Mouse (Mus musculus): Measurements from ENCODE around the gene Scyl1. TPM values are rescaled to one million over a fixed set of nuclear protein-coding genes. Genes with fewer than 3 reads are reported as not detected.
"Not testable (repeated sequence)": the region's sequence is repeated elsewhere in the genome, so short reads cannot be mapped to it uniquely, and the experiment has no call there.

The Scyl1 gene
- 10 to 100 TPM; 90.5 to 98.8 TPM for total RNA-seq (2021)

DNA sequence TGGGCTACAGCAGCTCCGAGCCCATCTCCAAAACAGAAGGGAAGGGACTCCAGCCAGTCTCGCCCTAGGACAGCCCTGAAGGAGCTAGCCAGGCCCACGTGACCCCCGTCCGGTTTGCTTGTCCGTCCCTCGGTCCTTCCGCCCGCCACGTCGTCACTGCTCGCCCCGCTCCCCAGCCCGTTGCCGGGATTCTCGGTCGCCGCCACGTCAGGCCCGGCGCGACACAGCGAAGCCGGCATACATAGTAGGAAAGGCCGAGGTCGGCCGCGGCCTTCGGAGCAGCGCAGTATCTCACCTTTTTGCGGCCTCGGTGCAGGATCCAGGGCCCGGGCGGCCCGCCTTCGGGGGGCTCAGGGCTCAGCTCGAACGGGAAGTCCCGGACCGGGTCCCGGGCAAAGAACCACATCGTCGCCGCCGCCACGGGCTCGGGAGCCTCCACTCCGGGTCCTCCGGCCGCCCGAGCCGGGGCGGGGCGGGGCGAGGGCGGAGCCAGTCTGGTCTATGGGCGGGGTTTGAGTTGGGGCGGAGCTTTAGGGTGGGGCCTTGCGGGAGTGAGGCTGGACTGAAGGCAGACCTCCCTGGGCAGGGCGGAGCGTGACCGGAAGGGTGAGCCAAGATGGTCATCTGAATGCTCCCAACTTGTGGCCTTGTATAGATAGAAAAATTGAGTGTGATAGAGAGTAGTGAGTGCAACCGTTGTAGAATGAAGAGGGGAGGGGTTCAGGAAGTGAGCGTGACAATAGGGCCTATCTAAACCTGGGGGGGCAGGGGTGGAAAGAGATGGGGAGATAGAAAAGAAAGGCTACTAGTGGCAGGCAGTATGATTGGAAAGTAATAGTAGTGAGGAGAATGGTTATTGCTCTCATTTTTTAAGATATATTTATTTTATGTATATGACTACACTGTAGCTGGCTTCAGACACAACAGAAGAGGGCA lies at the start of gene Scyl1:
Gene Scyl1, minus strand, starts transcription at position 495 of the 936 bp plus-strand sequence.
- DNase-seq (ENCODE audit: low spot score in 2 of 2) = peak; percentile 89 to 91

DNA sequence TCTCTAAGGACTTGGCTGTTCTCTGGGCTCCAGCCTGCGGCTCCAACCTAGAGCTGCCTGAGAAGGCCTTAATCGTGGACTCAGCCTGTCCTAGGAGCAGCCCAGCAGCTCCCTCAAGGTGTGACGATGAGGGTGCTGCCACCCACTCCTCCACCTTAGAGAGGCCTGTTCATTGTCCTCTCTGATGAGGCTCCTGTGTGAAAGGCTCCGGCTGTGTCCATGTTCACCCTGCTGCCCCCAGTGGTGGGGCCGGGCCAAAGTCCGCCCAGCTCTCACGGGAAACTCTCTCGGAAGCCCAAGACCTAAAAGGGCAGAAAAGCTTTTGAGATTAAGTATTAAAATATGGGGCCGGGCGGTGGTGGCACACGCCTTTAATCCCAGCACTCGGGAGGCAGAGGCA lies 48.3 kb upstream of the Scyl1 start:
- no peak for DNase-seq (ENCODE audit: low spot score in 2 of 2)
- intact Hi-C loops (cut with DNase I) = no loop called here

More for the DNA sequence above, at the start of gene Scyl1:
- intact Hi-C loops (cut with DNase I) = loop anchor here (2.0 kb wide), 1 partner anchor 42 kb away; the partner anchor contains the start of gene Fam89b

DNA sequence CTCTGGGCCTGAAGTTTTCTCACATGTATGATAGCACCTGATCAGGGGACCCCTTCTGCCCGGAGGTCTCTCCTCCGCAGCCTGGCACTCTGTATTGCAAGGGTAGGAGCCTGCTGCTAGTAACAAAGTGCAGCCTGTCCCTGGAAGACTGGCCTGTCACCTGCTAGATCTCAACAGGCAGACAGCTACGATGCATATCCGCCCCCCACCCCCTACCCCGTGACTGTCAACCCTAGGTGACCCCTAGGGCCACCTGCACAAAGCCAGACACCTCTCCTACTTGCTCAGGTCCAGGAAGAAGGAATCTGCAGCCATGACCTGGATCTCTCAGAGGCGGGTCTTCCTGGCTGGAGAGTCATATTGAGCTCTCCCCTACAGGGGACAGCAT lies 47.4 kb upstream of the Scyl1 start:
- DNase-seq (ENCODE audit: low spot score in 2 of 2) = no peak
- intact Hi-C loops (cut with DNase I) = no loop called here

DNA sequence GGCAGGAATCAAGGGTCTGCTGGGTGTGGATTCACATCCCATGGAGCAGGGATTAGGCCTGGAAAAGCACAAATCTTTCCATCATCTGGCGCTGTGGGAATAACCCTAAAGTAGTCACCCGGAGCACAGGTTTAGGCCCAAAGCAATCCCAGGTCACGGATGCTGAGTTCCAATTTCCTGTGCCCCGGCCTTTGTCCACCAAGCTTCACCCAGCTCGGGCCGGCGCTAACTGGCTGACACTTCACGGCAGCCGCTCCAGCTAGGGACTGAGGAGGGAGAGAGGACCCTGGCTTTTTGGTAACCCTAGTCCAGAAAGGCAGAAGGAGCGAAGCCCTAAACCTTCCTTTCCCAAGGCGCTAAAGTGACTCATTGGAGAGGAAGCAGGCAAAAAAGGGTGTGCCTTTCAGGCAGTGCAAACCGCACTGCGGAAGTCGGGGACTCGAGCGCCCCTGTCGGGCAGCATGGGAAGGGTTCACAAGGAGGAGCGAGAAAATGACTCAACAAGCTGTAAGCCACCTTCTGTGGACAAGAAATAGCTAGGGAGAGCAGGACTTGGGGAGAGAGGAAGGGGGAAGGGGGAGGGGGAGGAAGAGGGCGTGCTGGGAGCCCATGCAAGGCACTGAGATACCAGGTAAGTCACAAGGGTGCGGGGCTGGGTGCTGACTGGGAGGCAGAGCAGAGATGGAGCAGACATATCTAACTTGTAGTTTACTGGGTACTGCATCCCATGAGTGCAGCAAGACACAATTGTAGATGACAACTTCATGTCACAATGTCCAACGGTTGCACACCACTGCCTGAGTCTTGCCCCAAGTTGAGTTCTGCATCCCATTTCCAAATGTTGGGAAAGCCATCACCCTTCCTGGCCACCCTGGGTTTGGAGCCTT lies 46.7 kb upstream of the Scyl1 start:
- DNase-seq (ENCODE audit: low spot score in 2 of 2) = peak; percentile 89
- intact Hi-C loops (cut with DNase I) = loop anchor here (2.0 kb wide), 1 partner anchor 15 kb away; no protein-coding TSS in a partner anchor

DNA sequence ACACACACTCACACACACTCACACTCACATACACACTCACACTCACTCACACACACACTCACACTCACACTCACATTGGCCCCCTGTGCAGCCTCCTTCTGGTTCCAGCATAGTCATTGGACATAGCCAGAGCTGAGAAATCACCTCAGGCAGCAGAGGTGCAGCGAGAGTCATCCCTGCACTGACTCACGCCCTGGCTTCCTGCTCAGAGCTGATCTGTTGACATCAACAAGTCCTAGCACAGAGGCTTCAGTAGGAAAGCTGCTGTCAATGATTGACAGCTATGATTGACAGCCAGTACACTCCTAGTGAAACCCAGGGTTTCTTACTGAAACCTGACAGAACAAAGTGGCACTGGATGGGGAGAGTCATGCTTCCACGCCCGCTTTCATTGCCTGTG lies 44.7 kb upstream of the Scyl1 start:
- DNase-seq (ENCODE audit: low spot score in 2 of 2) = no peak
- intact Hi-C loops (cut with DNase I) = loop anchor here (2.0 kb wide), 1 partner anchor 13 kb away; no protein-coding TSS in a partner anchor

DNA sequence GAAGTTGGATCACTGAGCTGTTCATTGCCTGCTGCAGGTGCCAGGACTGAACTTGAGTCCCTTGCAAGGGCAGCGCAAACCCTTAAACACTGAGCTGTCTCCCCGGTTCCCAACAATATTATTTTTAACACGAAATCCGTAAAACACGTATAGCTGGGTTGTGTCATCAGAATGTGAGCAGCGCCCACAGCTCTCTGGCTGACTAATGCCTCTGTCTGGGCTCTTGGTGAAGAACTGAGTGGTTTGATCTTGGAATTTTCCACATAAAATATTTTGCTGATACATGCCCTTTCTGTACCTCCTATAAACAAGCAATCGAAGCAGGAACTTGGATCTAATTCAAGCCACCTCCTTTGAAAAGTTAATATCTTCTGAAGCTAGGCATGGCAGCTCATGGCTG lies 43.8 kb upstream of the Scyl1 start:
- DNase-seq (ENCODE audit: low spot score in 2 of 2) = no peak
- intact Hi-C loops (cut with DNase I) = no loop called here

DNA sequence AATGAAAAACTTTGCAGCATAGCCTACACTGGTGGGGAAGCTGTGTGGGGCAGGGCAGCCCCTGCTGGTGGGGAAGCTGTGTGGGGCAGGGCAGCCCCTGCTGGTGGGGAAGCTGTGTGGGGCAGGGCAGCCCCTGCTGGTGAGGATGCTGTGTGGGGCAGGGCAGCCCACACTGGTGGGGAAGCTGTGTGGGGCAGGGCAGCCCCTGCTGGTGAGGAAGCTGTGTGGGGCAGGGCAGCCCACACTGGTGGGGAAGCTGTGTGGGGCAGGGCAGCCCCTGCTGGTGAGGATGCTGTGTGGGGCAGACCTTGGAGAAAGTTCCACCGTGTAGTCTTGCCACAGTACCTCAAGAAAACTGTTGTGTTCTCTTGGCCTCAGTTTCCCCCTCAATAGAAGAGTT lies 42.8 kb upstream of the Scyl1 start:
- DNase-seq (ENCODE audit: low spot score in 2 of 2); intact Hi-C loops (cut with DNase I): not testable (repeated sequence)

DNA sequence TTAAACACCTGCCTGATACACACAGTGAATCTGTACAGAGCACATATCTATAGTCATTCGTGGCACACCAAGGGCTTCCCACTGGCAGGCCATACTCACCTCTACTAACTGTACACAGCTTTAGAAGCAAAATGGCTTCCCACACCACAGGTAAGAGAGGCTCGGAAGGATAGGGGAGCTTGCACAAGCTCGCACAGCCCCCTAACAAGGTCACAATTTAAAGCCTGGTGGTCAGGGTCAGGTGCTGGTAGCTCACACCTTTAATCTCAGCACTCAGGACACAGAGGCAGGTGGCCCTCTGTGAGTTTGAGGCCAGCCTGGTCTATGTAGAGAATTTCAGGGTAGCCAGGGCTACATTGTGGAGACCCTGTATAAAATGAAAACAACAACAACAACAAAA lies 42.3 kb upstream of the Scyl1 start:
- no peak for DNase-seq (ENCODE audit: low spot score in 2 of 2)
- intact Hi-C loops (cut with DNase I) = loop anchor here (2.0 kb wide), 1 partner anchor 33 kb away; no protein-coding TSS in a partner anchor

DNA sequence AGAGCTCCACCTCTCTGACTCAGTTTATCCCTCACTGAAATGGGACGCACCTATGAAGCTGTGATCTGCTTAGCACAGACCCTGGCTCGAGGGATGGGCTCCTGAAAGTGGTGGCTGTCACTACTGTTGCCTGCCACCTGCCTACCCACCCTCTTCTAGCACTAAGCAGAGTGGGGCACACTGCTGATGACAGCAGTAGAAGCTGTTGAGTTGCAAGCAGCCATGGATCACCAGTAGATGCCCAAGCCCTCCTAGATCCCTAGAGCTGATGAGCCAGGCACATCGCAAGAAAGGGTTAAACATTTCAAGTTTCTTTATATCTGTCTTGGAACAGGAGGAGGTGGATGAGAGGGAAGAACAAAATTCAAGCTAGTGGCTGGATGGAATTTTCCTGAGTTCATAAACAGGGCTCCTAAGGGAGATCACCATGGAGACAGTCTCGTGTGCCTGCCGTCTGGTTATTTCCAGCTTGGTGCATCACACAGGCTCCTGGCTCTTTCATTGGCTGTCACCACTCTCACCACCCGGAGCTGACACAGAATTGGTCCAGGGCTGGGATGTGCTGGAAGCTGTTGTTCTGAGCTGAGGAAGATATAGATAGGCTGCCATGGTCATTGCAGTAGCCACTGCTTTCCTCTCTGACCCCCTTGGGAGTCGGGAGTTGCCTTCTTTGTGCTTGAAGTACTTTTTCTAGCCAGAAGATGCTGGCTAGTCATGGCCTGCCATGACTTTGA lies 40.7 kb upstream of the Scyl1 start:
- intact Hi-C loops (cut with DNase I) = loop anchor here (2.0 kb wide), 1 partner anchor 35 kb away; no protein-coding TSS in a partner anchor
- DNase-seq (ENCODE audit: low spot score in 2 of 2) = peak; percentile 90

DNA sequence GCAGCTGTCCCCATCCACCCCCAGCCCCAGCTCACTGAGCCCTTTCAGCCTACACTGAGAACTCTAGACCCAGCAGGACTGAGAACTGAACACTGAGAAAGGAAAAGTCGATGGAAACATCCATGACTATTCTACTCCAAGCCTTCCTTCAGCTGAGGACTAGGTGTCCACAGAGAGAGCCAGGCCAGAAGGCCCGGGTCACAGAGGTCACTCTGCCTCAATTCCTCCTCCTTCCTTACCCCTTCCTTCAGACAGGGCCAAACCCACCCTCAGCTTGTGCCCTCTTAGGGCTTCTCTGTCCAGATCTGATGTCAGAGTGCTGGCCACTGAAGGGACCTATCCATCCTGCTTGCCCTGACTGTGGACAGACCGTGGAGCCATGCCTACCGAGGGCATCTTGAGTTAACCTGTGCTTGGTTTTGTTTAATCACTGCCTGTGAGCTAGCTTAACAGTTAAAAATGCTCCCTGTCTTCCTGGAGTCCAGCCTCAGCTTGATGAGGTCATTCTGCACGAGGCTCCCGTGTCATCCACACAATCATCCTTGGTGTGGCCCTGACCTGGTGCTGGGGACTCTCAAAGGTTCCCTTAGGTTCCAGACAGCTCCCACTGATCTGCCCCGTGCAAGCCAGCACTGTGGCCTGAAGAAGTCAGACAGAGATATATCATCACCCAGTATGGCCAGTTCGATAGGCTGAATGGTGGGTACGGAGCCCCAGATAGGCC lies 39.8 kb upstream of the Scyl1 start:
- intact Hi-C loops (cut with DNase I) = no loop called here
- no peak for DNase-seq (ENCODE audit: low spot score in 2 of 2)

DNA sequence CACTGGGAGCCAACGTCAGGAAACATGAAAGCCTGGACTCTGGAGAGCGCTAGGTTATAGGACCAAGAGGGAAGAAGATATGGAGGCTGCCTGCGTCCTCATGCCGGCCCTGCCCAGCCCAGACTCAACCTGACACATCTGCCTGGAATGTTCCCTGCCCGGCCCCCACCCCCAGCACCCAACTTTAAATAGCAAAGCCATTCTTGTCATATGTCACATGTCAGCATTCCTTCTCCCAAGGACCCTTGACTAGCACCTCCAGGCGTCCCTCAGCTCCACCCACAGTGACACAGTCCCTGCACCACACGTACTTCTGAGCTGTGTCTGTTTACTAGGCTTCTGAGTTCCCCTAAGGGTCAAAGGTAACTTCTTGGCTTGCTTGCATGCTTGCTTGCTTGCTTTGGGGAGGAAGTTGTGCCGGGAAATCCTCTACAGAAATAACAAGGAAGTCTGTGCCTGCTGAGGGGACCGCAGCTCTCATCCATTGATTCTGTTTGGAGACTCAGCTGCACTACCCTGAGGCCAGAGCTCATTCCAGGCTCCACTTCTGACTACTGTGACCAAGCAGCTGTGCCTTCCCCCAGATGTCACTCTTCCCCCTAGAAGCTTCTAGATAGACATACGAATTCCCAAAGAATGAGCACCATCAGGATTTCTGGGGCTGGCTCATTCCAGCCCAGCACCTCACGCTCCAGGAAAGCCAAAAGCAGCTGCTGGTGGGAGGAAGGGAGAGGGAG lies 39.1 kb upstream of the Scyl1 start:
- DNase-seq (ENCODE audit: low spot score in 2 of 2) = peak in 1 of 2 experiments; percentile 77
- intact Hi-C loops (cut with DNase I) = no loop called here

DNA sequence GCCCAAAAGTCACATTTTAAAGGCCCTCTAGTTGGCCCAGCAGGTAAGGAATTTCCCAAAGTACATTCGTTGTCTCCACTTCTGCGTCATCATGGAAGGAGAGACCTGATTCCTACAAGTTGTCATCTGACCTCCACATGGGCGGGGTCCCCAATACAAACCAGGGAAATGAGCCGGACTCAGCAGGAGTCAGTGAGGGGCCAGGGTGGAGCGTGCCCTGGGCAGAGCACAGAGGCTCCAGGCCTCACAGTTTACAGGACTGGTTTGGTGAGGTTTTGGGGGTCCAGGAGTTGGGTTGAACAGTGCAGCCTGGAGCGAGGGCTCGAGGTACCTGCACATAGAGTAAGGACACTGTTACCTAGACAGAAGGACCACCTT lies 38.5 kb upstream of the Scyl1 start:
- no peak for DNase-seq (ENCODE audit: low spot score in 2 of 2)

DNA sequence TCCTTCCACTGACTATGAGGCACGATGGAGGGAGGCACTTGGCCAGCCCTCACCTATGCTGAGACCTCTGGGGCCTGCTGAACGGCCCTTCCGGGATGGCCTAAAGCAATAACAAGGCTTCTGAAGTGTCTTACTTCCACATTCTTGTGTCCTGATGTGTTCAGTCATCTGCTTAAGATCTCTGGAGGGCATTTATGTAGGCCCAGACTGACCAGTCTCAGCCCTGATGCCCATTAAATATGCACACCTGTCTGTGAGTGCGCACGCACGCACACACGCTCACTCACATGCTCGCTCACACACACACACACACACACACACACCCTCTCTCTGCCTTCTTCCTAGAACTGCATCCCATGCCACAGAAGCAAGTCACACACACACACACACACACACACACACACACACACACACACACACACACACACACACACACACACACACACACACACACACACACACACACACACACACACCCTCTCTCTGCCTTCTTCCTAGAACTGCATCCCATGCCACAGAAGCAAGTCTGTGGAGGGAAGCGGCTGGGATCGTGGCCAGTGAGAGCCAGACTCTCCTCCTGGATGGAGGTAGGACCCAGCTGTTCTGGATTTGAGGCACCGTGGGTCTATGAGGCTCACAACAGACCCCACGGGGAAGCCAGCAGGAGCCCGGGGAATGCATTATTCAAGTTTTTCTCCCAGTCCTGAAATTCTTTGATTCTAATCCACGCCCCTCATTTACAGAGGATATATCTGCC lies 37.9 kb upstream of the Scyl1 start:
- no peak for DNase-seq (ENCODE audit: low spot score in 2 of 2)
- intact Hi-C loops (cut with DNase I) = no loop called here

More for the DNA sequence above, 38.5 kb upstream of the Scyl1 start:
- intact Hi-C loops (cut with DNase I) = no loop called here

DNA sequence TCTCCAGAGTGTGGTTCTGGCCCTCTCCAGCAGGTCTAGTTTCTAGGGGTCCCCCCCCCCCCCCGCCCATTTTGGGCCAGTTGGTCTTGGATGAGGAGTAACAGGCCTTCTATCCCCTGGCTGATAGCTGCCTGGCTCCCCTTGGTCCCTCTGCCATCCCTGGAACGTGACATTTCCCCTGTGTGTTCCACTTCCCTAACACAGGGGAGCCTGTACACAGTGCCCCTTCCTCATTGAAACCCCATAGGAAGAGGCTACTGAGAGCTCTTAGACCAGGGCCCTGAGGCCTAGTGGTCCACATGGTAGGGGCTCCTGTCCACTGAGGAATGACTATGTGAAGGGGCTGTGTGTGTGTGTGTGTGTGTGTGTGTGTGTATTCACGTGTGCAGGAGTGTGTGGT lies 36.5 kb upstream of the Scyl1 start:
- DNase-seq (ENCODE audit: low spot score in 2 of 2) = no peak
- intact Hi-C loops (cut with DNase I) = no loop called here

DNA sequence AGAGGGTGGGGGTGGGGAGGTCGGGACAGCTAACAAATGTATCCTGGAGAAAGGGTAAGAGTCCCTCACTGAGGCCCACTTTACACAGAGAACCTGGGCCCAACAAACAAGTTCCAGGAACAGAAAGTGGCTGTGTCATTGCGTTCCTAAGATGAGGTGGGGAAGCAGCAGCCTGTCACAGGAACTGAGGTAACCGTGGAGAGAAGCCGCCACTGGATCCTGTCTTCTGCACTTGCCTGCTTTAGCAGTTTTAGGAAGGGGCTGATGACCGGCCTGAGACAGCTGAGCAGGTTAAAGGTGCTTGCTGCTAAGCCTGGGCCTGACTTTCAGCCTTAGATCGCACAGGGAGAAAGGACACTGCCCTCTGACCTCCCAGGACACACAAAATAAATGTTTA lies 35.6 kb upstream of the Scyl1 start:
- intact Hi-C loops (cut with DNase I) = no loop called here
- no peak for DNase-seq (ENCODE audit: low spot score in 2 of 2)

DNA sequence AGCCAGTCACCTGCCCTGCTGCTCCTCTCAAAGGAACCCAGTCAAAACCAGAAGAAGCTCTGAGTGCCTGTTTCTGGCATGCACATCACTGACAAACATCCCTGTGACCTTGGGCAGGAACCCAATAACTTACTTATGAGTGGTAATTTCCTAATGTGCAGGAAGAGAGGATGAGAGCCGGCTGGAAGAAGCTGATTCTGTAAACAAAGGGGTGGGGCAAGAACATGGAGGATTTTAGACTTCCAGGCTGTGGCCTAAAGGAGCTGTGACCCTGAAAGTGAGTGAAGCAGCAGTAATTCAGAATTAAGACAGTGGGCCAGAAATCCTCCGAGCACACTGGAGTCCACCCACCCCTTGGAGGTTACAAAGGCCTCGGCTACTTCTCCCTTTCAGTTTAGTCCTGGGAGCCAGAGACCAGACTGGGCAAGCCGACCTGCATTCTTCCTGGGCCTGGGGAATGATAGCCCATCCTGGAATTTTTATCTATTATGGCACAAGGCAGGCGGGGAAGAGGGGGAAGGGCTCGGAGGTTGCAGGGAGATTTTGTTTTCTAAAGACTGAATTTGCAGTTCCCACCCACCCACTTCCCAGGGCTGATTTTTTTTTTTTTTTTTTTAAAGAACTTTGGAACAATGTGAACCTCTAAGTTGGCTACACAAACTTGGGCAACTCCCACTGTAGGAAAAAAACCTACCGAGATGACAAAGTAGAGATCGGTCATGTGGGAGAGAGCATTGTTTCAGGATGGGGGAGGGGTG lies 35.0 kb upstream of the Scyl1 start:
- DNase-seq (ENCODE audit: low spot score in 2 of 2) = no peak
- intact Hi-C loops (cut with DNase I) = no loop called here

DNA sequence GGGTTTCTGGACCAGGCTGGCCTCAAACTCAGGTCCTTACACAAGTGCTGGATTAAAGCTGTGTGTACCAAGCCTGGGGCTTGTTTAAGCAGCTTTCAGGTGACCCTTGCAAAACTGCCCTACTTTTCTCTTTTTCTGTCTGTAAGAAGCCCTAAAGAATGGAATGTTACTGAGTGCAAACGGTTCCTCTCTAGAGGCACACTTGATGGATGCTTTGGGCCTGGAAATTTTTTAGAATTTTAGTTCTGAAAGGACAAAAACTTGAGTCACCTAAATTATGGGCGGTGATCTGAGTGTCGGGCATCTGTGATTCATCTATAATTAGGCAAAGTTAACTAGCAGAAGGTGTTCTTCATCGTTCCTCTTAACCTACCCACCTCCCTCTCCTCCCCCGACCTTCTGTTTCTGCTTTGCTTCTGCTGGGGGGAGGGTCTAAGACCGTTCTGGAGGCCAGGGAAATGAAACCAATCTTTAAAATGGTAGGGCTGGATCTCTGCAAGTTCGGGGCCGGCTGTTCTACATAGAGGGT lies 33.2 kb upstream of the Scyl1 start:
- DNase-seq (ENCODE audit: low spot score in 2 of 2) = no peak
- intact Hi-C loops (cut with DNase I) = no loop called here
